Comparison of ENCODE assay signal across 30 mouse cellular contexts in the genomic region with DNA sequence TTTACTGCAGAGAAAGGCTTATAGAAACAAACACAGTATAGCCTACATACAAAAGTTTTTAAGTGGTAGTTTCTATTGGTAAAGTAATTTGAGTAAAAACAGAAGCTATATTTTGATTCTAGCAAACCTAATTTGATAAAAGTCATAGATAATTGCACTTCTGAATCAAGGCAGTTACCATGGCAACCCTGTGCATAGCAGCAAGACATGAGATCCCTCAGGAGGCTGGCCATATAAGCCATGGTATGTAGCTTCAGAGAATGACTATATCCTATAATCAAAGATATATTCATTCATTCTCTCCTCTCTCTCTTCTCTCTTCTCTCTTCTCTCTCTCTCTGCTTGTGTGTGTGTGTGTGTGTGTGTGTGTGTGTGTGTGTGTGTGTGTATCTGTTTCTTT. TPM values are rescaled to one million over a fixed set of nuclear protein-coding genes. Genes with fewer than 3 reads are reported as not detected.
A peak's percentile ranks its signal among the peaks of the same experiment; 100 is the strongest.
DNase-seq lines count a peak whose midpoint lies in the region; ATAC-seq and TF ChIP-seq lines count a peak whose summit lies in the region.
"Had no signal": no experiment of that assay in that cellular context is flagged by ENCODE, and none has a peak within 500 bp of the region (broad histone marks: within the 10 kb centered on the region; RNA-seq: fewer than 3 reads in every experiment).

No protein-coding gene starts in this region.

- H3K27ac ChIP-seq in embryonic facial prominence, embryonic 11.5 days (replicated peaks; ENCODE audit: low read depth, low read length), result no peak overlapping the region
- no peak overlapping the region for H3K27ac ChIP-seq in embryonic facial prominence, embryonic 10.5 days (replicated peaks)
- H3K27ac ChIP-seq in hindbrain, postnatal 0 days, result no peak overlapping the region
- H3K27ac ChIP-seq in hindbrain, embryonic 16.5 days (ENCODE audit: low read depth, low read length), result no peak overlapping the region
- no peak overlapping the region for H3K27ac ChIP-seq in embryonic facial prominence, embryonic 14.5 days (replicated peaks; ENCODE audit: low read depth, low read length)
- H3K27ac ChIP-seq: heart, embryonic 10.5 days; heart, embryonic 15.5 days; intestine, embryonic 15.5 days; layer of hippocampus, adult 2 months; limb, embryonic 13.5 days; midbrain, embryonic 13.5 days; neural tube, embryonic 15.5 days had no signal

- no peak for ATAC-seq in embryonic facial prominence, embryonic 11.5 days (replicated peaks; ENCODE audit: insufficient number of reproducible peaks, low FRiP score, low TSS enrichment, low read depth)
- ATAC-seq in hindbrain, postnatal 0 days, result no peak
- ATAC-seq in hindbrain, embryonic 16.5 days, result no peak
- ATAC-seq in embryonic facial prominence, embryonic 14.5 days (ENCODE audit: low read depth), result no peak
- ATAC-seq: intestine, embryonic 15.5 days; midbrain, embryonic 13.5 days; Patski had no signal

- TF ChIP-seq CTCF in hindbrain, postnatal 0 days (IDR thresholded peaks at IDR 0.05; ENCODE audit: low read depth), result no peak

- H3K27me3 ChIP-seq in embryonic facial prominence, embryonic 11.5 days (ENCODE audit: control insufficient read depth, insufficient read depth, low read length), result no peaks in the 10 kb centered on the region
- no peaks in the 10 kb centered on the region for H3K27me3 ChIP-seq in embryonic facial prominence, embryonic 10.5 days (replicated peaks; ENCODE audit: low read depth, poor library complexity, severe bottlenecking)
- H3K27me3 ChIP-seq in hindbrain, postnatal 0 days (ENCODE audit: insufficient read depth, low read length), result no peaks in the 10 kb centered on the region
- no peaks in the 10 kb centered on the region for H3K27me3 ChIP-seq in hindbrain, embryonic 16.5 days (replicated peaks; ENCODE audit: control insufficient read depth, insufficient read depth, low read length)
- H3K27me3 ChIP-seq in embryonic facial prominence, embryonic 14.5 days (replicated peaks; ENCODE audit: control insufficient read depth, insufficient read depth, low read length), result no peaks in the 10 kb centered on the region
- H3K27me3 ChIP-seq: heart, embryonic 15.5 days; intestine, embryonic 15.5 days; limb, embryonic 13.5 days; midbrain, embryonic 13.5 days; neural tube, embryonic 15.5 days; Patski had no signal

- no peak overlapping the region for H3K4me3 ChIP-seq in embryonic facial prominence, embryonic 11.5 days (ENCODE audit: low read depth, low read length)
- no peak overlapping the region for H3K4me3 ChIP-seq in embryonic facial prominence, embryonic 10.5 days
- no peak overlapping the region for H3K4me3 ChIP-seq in hindbrain, postnatal 0 days (ENCODE audit: low read length)
- H3K4me3 ChIP-seq in hindbrain, embryonic 16.5 days (ENCODE audit: low read length), result no peak overlapping the region
- no peak overlapping the region for H3K4me3 ChIP-seq in embryonic facial prominence, embryonic 14.5 days (ENCODE audit: low read depth, low read length)
- H3K4me3 ChIP-seq: heart, embryonic 10.5 days; heart, embryonic 15.5 days; intestine, embryonic 15.5 days; layer of hippocampus, adult 2 months; limb, embryonic 13.5 days; midbrain, embryonic 13.5 days; neural tube, embryonic 15.5 days had no signal

- no peaks in the 10 kb centered on the region for H3K4me1 ChIP-seq in embryonic facial prominence, embryonic 11.5 days (ENCODE audit: control insufficient read depth, insufficient read depth, low read length)
- H3K4me1 ChIP-seq in embryonic facial prominence, embryonic 10.5 days, result peaks cover 6% of the 10 kb centered on the region
- no peaks in the 10 kb centered on the region for H3K4me1 ChIP-seq in hindbrain, postnatal 0 days (ENCODE audit: insufficient read depth, low read length)
- no peaks in the 10 kb centered on the region for H3K4me1 ChIP-seq in hindbrain, embryonic 16.5 days (ENCODE audit: control insufficient read depth, insufficient read depth, low read depth, low read length)
- H3K4me1 ChIP-seq in embryonic facial prominence, embryonic 14.5 days (ENCODE audit: control insufficient read depth, insufficient read depth, low read length), result no peaks in the 10 kb centered on the region
- H3K4me1 ChIP-seq: heart, embryonic 10.5 days; heart, embryonic 15.5 days; intestine, embryonic 15.5 days; limb, embryonic 13.5 days; midbrain, embryonic 13.5 days; neural tube, embryonic 15.5 days had no signal

- no peaks in the 10 kb centered on the region for H3K36me3 ChIP-seq in embryonic facial prominence, embryonic 11.5 days (replicated peaks; ENCODE audit: control insufficient read depth, insufficient read depth, low read depth, low read length)
- H3K36me3 ChIP-seq in embryonic facial prominence, embryonic 10.5 days (replicated peaks), result peaks cover 5% of the 10 kb centered on the region; the same call in 1 of the 2 replicates
- H3K36me3 ChIP-seq in hindbrain, postnatal 0 days (ENCODE audit: insufficient read depth, low read length), result no peaks in the 10 kb centered on the region
- H3K36me3 ChIP-seq in hindbrain, embryonic 16.5 days (ENCODE audit: control insufficient read depth, insufficient read depth, low read length), result no peaks in the 10 kb centered on the region
- H3K36me3 ChIP-seq in embryonic facial prominence, embryonic 14.5 days (ENCODE audit: control insufficient read depth, insufficient read depth, low read length), result no peaks in the 10 kb centered on the region; the same call in 1 of the 2 replicates
- H3K36me3 ChIP-seq: heart, embryonic 10.5 days; intestine, embryonic 15.5 days; neural tube, embryonic 15.5 days had no signal

- no peak overlapping the region for H3K4me2 ChIP-seq in embryonic facial prominence, embryonic 11.5 days (ENCODE audit: low read depth, low read length)
- no peak overlapping the region for H3K4me2 ChIP-seq in hindbrain, postnatal 0 days (ENCODE audit: low read depth, low read length)
- no peak overlapping the region for H3K4me2 ChIP-seq in hindbrain, embryonic 16.5 days (ENCODE audit: low read length)
- H3K4me2 ChIP-seq in embryonic facial prominence, embryonic 14.5 days (ENCODE audit: low read depth, low read length), result no peak overlapping the region
- H3K4me2 ChIP-seq: heart, embryonic 15.5 days; hindbrain, embryonic 14.5 days; intestine, embryonic 15.5 days; limb, embryonic 13.5 days; liver, embryonic 11.5 days; midbrain, embryonic 13.5 days; neural tube, embryonic 15.5 days had no signal

- H3K9me3 ChIP-seq in embryonic facial prominence, embryonic 11.5 days (replicated peaks; ENCODE audit: control insufficient read depth, low read length), result no peaks in the 10 kb centered on the region
- H3K9me3 ChIP-seq in embryonic facial prominence, embryonic 10.5 days, result no peaks in the 10 kb centered on the region
- H3K9me3 ChIP-seq in hindbrain, postnatal 0 days (ENCODE audit: low read length), result no peaks in the 10 kb centered on the region
- no peaks in the 10 kb centered on the region for H3K9me3 ChIP-seq in hindbrain, embryonic 16.5 days (ENCODE audit: control insufficient read depth, low read length)
- H3K9me3 ChIP-seq in embryonic facial prominence, embryonic 14.5 days (ENCODE audit: control insufficient read depth, low read length), result no peaks in the 10 kb centered on the region
- H3K9me3 ChIP-seq: G1E; heart, embryonic 10.5 days; heart, embryonic 15.5 days; intestine, embryonic 15.5 days; limb, embryonic 13.5 days; midbrain, embryonic 13.5 days; neural tube, embryonic 15.5 days had no signal

- DNase-seq in embryonic facial prominence, embryonic 11.5 days (ENCODE audit: low spot score), result peak; percentile 25
- DNase-seq in embryonic facial prominence, embryonic 10.5 days (ENCODE audit: low spot score), result no peak
- DNase-seq in hindbrain, postnatal 0 days (ENCODE audit: low spot score), result peak; percentile 58
- DNase-seq in brain, adult 2 months (ENCODE audit: low read depth, low spot score), result peak; percentile 62
- peak; percentile 35 for DNase-seq in embryonic facial prominence, embryonic 14.5 days (ENCODE audit: low spot score)
- no peak for DNase-seq in frontal cortex, postnatal 14 days (ENCODE audit: low spot score in 2 of 2)
- DNase-seq: adrenal gland, postnatal 10 days; cerebellum, adult 18-20 months; cerebellum, postnatal 10 days; gastrocnemius, postnatal 25 days; heart, adult 11 months; kidney, adult 2 months; kidney, postnatal 36 days; lung, postnatal 36 days; right cerebral cortex, adult 18-20 months; spleen, adult 18-20 months; thymus, adult 18-20 months; thymus, postnatal 36 days had no signal

- no peak overlapping the region for H3K9ac ChIP-seq in embryonic facial prominence, embryonic 11.5 days (replicated peaks; ENCODE audit: low read length)
- no peak overlapping the region for H3K9ac ChIP-seq in hindbrain, postnatal 0 days (replicated peaks; ENCODE audit: low read length)
- H3K9ac ChIP-seq in hindbrain, embryonic 16.5 days (ENCODE audit: low read depth, low read length), result no peak overlapping the region
- no peak overlapping the region for H3K9ac ChIP-seq in embryonic facial prominence, embryonic 14.5 days (ENCODE audit: low read depth, low read length)
- H3K9ac ChIP-seq: heart, embryonic 15.5 days; hindbrain, embryonic 14.5 days; intestine, embryonic 15.5 days; limb, embryonic 13.5 days; midbrain, embryonic 13.5 days; neural tube, embryonic 15.5 days had no signal

RNA-seq across cellular contexts. Expression of a gene that starts 23.7 kb away (rescaled TPM):
- polyA plus RNA-seq in embryonic facial prominence, embryonic 11.5 days (2014; fragmentation: Nextera tagmentation; extraction: Ambion mirVana), result 31.1 and 38.6 TPM in 2 replicates
- 37.1 and 40.9 TPM in 2 replicates for polyA plus RNA-seq in embryonic facial prominence, embryonic 10.5 days (2016; fragmentation: Nextera tagmentation; extraction: Ambion mirVana)
- total RNA-seq in hindbrain, postnatal 0 days (2014; rRNA removed), result 13.5 and 25.6 TPM in 2 replicates
- 43.1 and 45.1 TPM in 2 replicates for polyA plus RNA-seq in hindbrain, postnatal 0 days (2015; fragmentation: Nextera tagmentation; extraction: Ambion mirVana)
- 38.5 and 41.5 TPM in 2 replicates for polyA plus RNA-seq in hindbrain, embryonic 16.5 days (2015; fragmentation: Nextera tagmentation; extraction: Ambion mirVana)
- 26.5 and 29.1 TPM in 2 replicates for polyA plus RNA-seq in embryonic facial prominence, embryonic 14.5 days (2014; fragmentation: Nextera tagmentation; extraction: Ambion mirVana)

Comparison
In these comparisons a context has a peak if more than half of its experiments do, and no peak if none do; other contexts are left out.
1. DNase-seq: peak in embryonic facial prominence, embryonic 11.5 days (single experiment), hindbrain, postnatal 0 days (single experiment), brain, adult 2 months (single experiment) and embryonic facial prominence, embryonic 14.5 days (single experiment); none in embryonic facial prominence, embryonic 10.5 days (single experiment) and frontal cortex, postnatal 14 days (0 of 2).